Mouse (Mus musculus) macrophage (primary cell): ENCODE data around the gene Gtf2h4. TPM values are rescaled to one million over a fixed set of nuclear protein-coding genes. Genes with fewer than 3 reads are reported as not detected.

Experiments
- H3K27ac ChIP-seq: fragments of 350-480 bp; formaldehyde crosslinking; 2 replicates; pipeline ENCODE4 v1.9.0; 2021
- H3K36me3 ChIP-seq: fragments of 350-480 bp; formaldehyde crosslinking; 2 replicates; pipeline ENCODE4 v1.9.0; 2021; ENCODE audit errors: inconsistent target
- H3K4me3 ChIP-seq: fragments of 350-480 bp; formaldehyde crosslinking; 2 replicates; pipeline ENCODE4 v1.9.0; 2021; ENCODE audit errors: inconsistent target
- H3K79me2 ChIP-seq: fragments of 350-480 bp; formaldehyde crosslinking; 2 replicates; pipeline ENCODE4 v1.9.0; 2021; ENCODE audit errors: inconsistent target
- WGBS: methylation state at CpG from one replicate; pipeline ENCODE4 v1.1.7; 2026; ENCODE audit warnings: inconsistent platforms; ENCODE audit not compliant: missing documents; 5-methylcytosine and 5-hydroxymethylcytosine counted together
- polyA plus RNA-seq: library from polyadenylated mRNA; stranded (reverse); fragments of 250-400 nt; gene quantifications from 3 replicates; pipeline ENCODE4 v1.2.4, GENCODE M21; 2018; ENCODE audit warnings: inconsistent platforms

Gtf2h4 gene
- polyA plus RNA-seq, 1 experiment from 2014 or later, result 6.2 TPM

DNA sequence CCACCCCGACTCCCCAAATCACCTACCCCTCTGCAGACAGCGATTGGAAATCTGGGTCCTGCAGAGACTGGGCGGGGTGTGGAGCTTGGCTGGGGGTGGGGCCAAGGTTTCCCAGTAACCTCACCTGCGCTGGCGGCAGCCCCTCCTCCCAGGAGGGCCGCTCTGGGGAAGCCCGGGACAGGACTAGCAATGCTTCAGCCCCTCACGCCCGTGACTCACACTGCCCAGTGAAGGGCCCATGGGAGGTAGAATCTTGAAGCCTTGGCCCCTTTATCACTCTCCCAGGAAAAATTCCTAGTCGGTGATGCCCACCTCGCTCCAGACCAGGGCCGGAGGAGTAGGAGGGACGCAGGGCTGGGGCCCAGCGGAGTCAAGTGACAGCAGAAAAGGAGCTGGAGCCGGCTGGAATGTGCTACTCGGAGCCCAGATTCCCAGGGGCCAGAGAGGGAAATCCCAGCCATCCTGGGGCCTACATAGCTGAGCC lies 28.5 kb upstream of the Gtf2h4 start:
- Histone ChIP-seq H3K4me3 (no peak overlapping the region), H3K36me3 (no peaks in the 10 kb centered on the region), H3K27ac (no peak overlapping the region), H3K79me2 (no peaks in the 10 kb centered on the region)
- WGBS, result 37% methylated on average over 16 of the region's 16 CpGs

DNA sequence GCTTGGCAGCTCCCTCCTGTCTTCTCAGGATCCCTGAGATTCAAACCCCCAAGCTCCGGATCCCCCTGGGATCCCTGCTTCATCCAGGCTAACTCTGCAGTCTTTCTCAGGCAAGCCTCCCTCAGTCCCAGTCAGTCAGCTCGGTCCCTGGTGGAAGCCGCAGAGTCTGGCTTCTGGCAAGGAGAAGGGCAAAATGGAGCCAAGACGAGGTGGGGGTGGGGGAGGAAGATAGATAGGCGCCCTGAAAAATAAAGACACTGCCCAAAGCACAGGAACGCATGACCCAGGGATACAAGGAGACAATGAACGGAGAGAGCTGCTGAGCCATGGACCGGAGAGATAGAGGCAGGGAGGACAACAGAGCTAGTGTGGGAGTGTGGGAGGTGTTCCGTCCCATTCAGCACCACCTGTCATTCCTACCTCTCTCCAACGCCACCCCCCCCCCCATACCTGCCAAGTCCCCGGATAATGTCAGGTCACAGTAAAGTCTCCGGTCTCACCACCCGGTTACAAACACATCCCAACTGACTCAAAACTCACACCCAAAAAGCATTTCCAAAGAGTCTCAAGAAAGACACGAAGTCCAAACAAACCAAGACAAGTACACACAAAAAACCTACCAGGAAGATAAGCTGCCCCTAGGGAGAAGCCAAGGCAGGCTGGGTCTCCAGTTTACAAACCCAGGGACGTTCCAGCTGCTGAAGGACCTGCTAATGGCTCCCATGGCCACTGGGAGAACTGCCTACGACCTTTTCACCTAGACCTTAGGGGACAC lies 27.9 kb upstream of the Gtf2h4 start:
- H3K36me3 ChIP-seq, result no peaks in the 10 kb centered on the region
- no peak overlapping the region for H3K4me3 ChIP-seq
- H3K79me2 ChIP-seq, result no peaks in the 10 kb centered on the region
- no peak overlapping the region for H3K27ac ChIP-seq
- 15% methylated on average over 16 of the region's 16 CpGs for WGBS

DNA sequence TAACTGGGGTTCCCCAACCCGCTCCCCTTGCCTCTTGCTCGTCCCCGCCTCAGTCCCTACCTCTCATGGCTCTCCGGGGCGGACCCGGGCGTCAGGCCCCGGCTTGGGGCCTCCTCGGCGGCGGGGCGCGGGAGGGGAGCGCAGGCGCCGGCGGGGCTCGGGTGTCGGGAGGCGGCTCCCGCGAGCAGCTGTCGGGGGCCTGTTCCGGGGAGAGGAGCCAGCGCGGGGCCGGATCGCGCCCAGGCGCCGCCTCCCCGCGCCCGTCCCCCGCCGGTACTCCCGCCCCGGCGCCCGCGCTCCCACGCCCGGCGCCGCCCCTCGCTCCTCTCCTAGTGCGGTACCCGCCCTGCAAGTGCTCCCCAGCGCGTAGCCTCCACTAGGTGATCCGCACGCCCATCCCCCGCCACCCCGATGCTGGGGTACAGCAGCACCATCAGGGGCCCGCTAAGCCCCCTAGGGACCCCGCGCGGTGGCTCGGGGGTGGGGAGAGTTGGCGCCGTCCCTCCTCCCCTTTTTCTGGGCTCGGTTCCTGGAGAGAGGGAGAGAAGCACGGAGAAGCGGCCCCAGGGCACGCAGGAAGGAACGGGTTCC lies 26.9 kb upstream of the Gtf2h4 start:
- no peak overlapping the region for H3K27ac ChIP-seq
- no peaks in the 10 kb centered on the region for H3K79me2 ChIP-seq
- no peak overlapping the region for H3K4me3 ChIP-seq
- WGBS, result 1% methylated on average over 63 of the region's 66 CpGs
- H3K36me3 ChIP-seq, result no peaks in the 10 kb centered on the region

DNA sequence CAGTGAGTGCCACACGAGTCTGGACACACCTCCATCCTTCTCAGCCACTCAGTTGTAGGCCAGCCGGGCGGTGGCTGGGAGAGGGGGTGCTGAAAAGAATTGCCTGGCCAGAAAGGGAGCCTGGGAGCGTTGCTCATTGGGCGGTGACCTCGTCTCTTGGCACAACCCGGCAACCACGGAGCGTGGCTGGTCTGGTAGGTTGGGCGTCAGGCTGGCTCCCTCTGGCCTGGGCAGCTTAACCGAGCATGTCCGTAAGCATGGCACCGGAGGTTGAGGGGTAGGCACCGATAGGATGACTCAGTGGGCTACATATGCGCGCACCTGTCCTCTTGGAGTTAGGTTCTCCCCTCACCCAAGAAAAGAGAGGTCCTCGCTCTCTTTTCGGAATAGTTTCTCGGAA lies 26.4 kb upstream of the Gtf2h4 start:
- 10% methylated on average over 19 of the region's 19 CpGs for WGBS

DNA sequence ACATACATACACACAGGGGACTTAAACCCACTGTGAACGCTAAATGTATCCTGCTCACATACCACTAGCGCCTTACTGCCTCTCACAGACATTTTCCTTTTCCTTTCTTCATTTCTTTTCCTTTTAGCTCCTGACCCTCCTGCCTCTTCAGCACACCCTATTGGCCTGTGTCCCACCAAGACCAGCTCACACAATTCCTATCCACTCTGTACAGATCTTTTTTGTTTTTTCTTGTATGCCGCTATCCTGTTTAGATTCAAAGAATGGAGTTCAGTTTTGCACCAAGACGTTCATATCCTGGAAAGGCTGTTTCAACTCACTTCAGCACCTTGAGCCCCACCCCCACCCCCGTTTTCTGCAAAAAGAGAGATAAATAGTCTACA lies 25.0 kb upstream of the Gtf2h4 start:
- 47% methylated on average over 5 of the region's 5 CpGs for WGBS
- no peak overlapping the region for H3K4me3 ChIP-seq
- no peak overlapping the region for H3K27ac ChIP-seq
- no peaks in the 10 kb centered on the region for H3K79me2 ChIP-seq
- H3K36me3 ChIP-seq, result no peaks in the 10 kb centered on the region

More for the DNA sequence above, 26.4 kb upstream of the Gtf2h4 start:
- Histone ChIP-seq H3K36me3 (no peaks in the 10 kb centered on the region), H3K4me3 (no peak overlapping the region), H3K27ac (no peak overlapping the region), H3K79me2 (no peaks in the 10 kb centered on the region)

DNA sequence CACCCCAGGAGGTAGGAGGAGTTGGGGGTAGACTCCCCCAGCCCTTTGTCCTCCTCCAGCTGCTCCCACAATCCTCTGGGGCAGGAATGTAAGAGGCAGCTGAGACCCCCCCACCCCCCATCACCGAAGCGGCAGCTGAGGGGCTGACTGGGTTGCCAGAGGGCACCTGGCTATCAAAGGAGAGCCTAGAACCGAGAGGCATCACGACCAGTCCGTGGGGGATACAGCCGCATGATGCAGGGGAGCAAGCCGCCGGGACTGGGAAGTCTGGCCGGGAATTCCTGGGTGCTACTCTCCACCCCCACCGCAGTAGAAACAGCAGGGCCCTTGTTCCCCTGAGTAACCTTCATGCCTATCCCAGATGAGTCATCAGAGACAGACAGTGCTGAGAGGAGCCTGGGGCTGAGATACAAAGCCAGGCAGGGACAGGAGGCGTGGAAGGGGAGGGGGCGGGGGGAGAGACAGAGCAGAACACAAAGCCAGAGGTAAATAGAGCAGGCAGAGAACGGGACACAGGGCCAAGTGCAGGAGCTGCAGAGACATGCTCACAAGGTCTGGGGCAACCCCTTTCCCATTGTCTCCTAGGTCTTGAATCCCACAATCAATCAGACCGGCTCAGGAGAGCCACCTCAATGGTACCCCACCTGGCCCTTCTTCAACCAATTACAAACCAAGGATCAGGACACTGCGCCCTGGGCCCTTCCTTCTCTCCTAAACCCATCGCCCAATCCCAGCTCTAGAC lies 24.4 kb upstream of the Gtf2h4 start:
- Histone ChIP-seq H3K4me3 (no peak overlapping the region), H3K36me3 (no peaks in the 10 kb centered on the region), H3K79me2 (no peaks in the 10 kb centered on the region), H3K27ac (no peak overlapping the region)
- WGBS, result 19% methylated on average over 16 of the region's 16 CpGs

DNA sequence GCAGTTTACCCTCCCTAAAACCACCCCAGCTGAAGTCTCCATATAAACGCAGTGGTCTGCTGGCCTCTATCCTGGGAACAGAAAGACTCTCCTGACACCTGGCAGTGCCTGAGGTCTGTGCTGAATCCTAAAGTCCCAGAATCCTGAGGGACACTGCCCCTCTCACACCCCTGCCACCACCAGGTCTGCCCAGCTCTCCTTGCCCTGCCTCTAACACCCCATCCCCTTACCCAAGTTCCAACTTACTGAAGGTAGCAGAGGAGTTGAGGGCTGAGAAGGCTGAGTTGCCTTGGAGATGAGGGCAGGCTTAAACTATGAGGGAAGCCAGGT lies 23.9 kb upstream of the Gtf2h4 start:
- 20% methylated on average over 1 of the region's 1 CpGs for WGBS
- H3K36me3 ChIP-seq, result no peaks in the 10 kb centered on the region
- H3K4me3 ChIP-seq, result no peak overlapping the region
- no peaks in the 10 kb centered on the region for H3K79me2 ChIP-seq
- H3K27ac ChIP-seq, result no peak overlapping the region

DNA sequence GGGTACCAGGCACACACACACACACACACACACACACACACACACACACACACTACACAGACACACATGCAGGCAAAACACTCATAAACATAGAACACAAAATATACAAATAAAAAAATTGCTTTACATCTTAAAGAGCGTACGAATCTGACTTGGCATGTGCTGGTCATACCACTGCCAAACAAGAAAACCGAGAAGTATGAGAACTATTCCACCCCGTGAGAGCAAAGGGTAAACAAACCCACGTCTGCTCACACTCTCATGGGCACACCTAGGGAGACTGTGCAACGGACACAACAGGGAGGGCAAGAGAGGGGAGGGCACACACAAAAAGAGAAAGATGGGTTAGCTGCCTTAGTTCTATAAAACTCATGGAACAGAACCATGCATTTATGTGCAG lies 23.2 kb upstream of the Gtf2h4 start:
- Histone ChIP-seq H3K4me3 (no peak overlapping the region), H3K27ac (no peak overlapping the region), H3K79me2 (no peaks in the 10 kb centered on the region), H3K36me3 (no peaks in the 10 kb centered on the region)
- WGBS, result 80% methylated on average over 6 of the region's 6 CpGs

DNA sequence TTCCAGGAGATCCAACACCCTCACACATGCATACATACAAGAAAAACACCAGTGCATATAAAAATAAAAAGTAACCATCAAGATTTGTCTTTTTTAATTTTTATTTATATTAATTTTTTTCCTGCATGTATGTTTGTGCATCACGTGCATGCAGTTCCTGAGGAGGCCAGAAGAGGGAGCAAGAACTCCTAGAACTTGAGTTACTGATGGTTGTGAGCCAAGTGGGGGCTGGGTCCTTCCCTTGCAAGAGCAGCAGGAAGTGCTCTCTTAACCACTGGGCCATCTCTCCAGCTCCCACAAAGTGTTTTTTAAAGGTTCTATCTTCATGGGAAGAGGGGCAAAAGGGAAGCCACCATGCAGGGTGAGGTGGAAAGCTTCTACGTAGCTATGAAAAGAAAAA lies 21.8 kb upstream of the Gtf2h4 start:
- no peaks in the 10 kb centered on the region for H3K79me2 ChIP-seq

DNA sequence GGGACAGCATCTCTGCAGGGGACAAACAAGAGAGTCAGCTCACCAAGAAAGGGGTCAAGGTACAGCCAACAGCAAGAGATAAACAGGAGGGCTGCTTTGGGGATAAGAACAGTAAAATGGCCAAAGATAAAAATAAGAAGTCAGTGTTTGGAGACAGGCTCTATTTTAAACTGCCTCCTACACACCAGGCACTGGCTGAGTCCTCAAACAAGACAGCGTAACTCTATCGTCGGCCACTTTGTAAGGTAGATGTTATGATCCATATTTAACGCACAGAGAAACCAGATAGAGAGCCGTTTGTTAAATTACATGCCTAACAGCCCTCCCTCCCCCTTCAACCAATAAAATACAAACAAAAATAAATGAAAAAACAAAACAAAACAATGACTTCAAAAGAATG lies 20.4 kb upstream of the Gtf2h4 start:
- WGBS, result 94% methylated on average over 5 of the region's 5 CpGs
- H3K27ac ChIP-seq, result no peak overlapping the region
- no peaks in the 10 kb centered on the region for H3K79me2 ChIP-seq
- H3K36me3 ChIP-seq, result no peaks in the 10 kb centered on the region
- no peak overlapping the region for H3K4me3 ChIP-seq

More for the DNA sequence above, 21.8 kb upstream of the Gtf2h4 start:
- H3K4me3 ChIP-seq, result no peak overlapping the region
- 96% methylated on average over 2 of the region's 2 CpGs for WGBS
- no peaks in the 10 kb centered on the region for H3K36me3 ChIP-seq
- no peak overlapping the region for H3K27ac ChIP-seq

DNA sequence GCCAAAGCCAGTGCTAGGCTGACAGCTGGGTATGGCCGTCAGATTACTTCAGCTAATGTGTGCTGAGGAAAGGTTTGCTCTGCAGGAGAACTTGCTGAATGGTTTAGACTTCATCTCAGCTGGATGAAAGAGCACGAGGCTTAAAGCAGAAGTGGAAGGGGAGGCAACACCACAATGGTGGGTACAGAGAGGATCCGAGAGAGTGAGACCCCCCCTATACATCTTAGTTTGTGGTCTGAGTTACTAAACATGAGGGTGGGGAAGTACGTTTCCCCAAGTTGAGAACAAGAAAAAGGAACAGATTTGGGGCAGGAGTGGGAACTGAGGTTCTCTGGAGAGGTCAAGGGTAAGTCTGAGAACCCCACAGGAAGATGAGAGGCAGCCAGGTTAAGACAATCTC lies 18.8 kb upstream of the Gtf2h4 start:
- no peaks in the 10 kb centered on the region for H3K36me3 ChIP-seq
- 28% methylated on average over 4 of the region's 4 CpGs for WGBS
- H3K4me3 ChIP-seq, result no peak overlapping the region
- no peak overlapping the region for H3K27ac ChIP-seq
- H3K79me2 ChIP-seq, result no peaks in the 10 kb centered on the region

DNA sequence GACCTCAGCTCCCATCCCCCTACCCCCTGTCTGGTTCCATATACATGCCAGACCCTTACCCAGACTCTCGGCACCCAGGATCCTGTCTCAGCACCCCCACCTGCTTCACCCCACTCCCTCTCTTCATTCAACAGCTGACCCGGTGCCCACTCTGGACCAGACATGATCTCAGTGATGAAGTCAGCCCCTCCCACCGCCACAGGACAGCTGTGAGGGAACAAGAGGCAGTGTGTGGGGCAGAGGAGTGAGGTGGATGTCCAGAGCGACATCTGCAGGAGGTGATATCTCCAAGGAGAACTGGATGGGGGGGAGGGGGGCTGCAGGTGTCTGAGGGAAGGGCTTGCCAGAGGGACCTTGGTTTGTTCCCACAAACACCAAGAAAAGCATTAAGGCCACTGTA lies 18.3 kb upstream of the Gtf2h4 start:
- H3K79me2 ChIP-seq, result no peaks in the 10 kb centered on the region
- H3K36me3 ChIP-seq, result no peaks in the 10 kb centered on the region
- no peak overlapping the region for H3K4me3 ChIP-seq
- WGBS, result 87% methylated on average over 4 of the region's 4 CpGs
- no peak overlapping the region for H3K27ac ChIP-seq

DNA sequence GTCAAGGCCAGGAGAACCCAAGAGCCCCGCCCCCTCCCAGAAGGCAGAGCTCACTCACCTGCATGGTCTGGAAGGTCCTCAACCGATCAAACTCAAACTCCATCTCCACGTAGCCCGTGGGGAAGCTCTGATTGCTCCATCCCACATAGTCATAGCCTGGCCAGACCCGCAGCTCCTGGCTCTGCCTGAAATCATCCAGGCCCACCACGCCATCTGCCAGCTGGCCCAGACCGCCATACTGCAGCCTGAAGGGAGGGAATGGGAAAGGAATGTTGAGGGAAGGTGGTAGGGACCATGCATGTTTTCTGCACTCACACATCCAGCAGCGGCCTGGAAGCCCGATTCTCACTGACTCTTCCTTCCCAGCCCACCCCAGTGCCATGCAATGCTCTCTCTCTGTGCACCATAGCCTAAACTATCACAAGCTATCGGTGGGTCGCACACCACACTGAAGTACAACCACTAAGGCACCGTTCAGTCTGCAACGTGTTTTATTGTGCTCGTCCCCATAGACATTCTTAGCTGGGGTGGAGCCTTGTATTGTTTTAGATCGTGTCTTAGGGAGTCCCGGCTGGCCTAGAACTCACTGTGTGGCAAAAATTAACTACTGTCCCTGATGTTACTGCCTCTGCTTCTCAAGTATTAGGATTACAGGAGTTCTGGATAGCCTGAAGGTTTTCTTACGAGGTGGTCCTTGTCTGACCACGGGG lies 16.6 kb upstream of the Gtf2h4 start:
- H3K4me3 ChIP-seq, result no peak overlapping the region
- no peak overlapping the region for H3K27ac ChIP-seq
- WGBS, result 94% methylated on average over 18 of the region's 18 CpGs
- H3K36me3 ChIP-seq, result no peaks in the 10 kb centered on the region
- H3K79me2 ChIP-seq, result no peaks in the 10 kb centered on the region

DNA sequence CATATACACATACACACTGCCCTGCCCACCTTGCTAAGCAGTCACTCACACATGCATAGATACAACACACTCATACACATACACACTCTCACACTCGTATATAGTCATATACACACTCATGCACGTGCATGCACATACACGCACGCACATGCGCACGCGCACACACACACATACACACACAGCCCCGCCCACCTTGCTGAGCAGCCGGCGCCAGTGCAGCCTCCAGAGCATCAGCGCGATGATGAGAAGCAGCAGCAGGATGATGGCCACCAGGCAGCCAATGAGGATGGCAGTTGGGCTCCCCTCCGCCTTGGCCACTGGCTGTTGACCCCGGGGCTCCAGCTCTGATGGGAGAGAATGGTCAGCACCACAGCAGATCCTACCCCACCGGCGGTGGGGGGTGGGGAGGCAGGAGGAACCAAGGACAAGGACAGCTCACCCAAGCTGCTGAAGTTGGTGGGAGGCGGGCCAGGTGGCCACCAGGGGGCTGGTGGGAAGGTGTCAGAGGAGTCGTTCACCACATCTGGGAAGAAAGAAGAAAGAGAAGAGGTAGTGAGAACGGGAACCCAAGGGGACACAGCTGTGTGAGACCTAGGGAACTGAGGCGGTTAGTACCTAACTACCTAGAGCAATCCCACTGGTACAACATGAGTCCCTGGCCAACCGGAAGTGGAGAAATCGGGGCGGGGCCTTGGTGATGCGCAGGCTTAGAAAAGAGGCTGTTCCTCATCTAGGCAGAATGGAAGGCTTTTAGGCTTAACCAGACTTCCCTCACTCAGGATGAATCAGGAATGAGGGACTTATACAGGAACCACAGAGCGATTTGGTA lies 15.0 kb upstream of the Gtf2h4 start:
- Histone ChIP-seq H3K27ac (no peak overlapping the region), H3K4me3 (no peak overlapping the region), H3K79me2 (no peaks in the 10 kb centered on the region), H3K36me3 (no peaks in the 10 kb centered on the region)
- WGBS, result 75% methylated on average over 24 of the region's 25 CpGs
